ENCODE assay signal across 10 mouse cellular contexts in the genomic region with DNA sequence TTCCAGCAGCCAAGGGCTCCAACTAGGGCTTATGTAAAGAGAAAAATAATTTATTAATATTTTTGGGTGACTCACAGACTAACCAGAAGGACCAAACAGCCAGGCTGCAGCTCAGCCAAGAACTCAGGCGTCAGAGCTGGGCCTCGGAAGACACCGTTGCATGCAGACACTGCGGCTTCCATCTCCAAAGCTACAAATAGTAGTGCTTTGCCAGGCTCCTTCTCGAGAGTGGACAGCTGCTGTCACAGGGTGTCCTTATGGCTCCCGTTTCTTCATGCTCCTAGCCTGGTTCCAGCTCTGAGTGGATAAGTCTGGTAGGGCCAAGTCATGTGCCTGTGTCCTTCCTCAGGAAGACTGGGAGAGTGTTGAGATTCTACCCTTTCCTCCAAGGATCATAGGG.
DNase-seq lines count a peak whose midpoint lies in the region; ATAC-seq and TF ChIP-seq lines count a peak whose summit lies in the region.
"Had no signal": no experiment of that assay in that cellular context is flagged by ENCODE, and none has a peak within 500 bp of the region (broad histone marks: within the 10 kb centered on the region; RNA-seq: fewer than 3 reads in every experiment).

No protein-coding gene starts in this region.

- WGBS in forebrain, postnatal 0 days: 65% methylated on average over 6 of the region's 6 CpGs
- WGBS in forebrain, embryonic 12.5 days: 94% methylated on average over 6 of the region's 6 CpGs
- WGBS in limb, embryonic 10.5 days: 87% methylated on average over 6 of the region's 6 CpGs

- intact Hi-C loops in heart, postnatal 14 days (cut with DNase I): no loop called here
- intact Hi-C loops in left cerebral cortex, postnatal 25 days (cut with DNase I): no loop called here

- peak; percentile 77 for ATAC-seq in forebrain, postnatal 0 days
- no peak for ATAC-seq in forebrain, embryonic 12.5 days (ENCODE audit: low FRiP score)

- TF ChIP-seq CTCF in forebrain, postnatal 0 days (IDR thresholded peaks at IDR 0.05; ENCODE audit: low read depth): no peak

- peak; percentile 43 for DNase-seq in forebrain, postnatal 0 days
- peak; percentile 18 for DNase-seq in urinary bladder, postnatal 25 days (ENCODE audit: low spot score)
- no peak for DNase-seq in urinary bladder, postnatal 4 days (ENCODE audit: low spot score in 2 of 2)
- DNase-seq in heart, postnatal 14 days: peak; percentile 28 to 30
- no peak for DNase-seq in limb, embryonic 10.5 days (ENCODE audit: low spot score)
- no peak for DNase-seq in left cerebral cortex, postnatal 25 days (ENCODE audit: low spot score in 2 of 2)
- DNase-seq in thymus, postnatal 36 days: no peak
- DNase-seq: lung, postnatal 36 days had no signal

- no peak overlapping the region for H3K4me2 ChIP-seq in forebrain, postnatal 0 days (ENCODE audit: low read depth)
- H3K4me2 ChIP-seq in forebrain, embryonic 12.5 days: no peak overlapping the region
- H3K4me2 ChIP-seq: hindbrain, embryonic 15.5 days had no signal

- H3K9me3 ChIP-seq in forebrain, postnatal 0 days (ENCODE audit: low read length): no peaks in the 10 kb centered on the region
- no peaks in the 10 kb centered on the region for H3K9me3 ChIP-seq in forebrain, embryonic 12.5 days
- H3K9me3 ChIP-seq in limb, embryonic 10.5 days (replicated peaks): no peaks in the 10 kb centered on the region
- H3K9me3 ChIP-seq: hindbrain, embryonic 15.5 days had no signal

- no peaks in the 10 kb centered on the region for H3K36me3 ChIP-seq in forebrain, postnatal 0 days (ENCODE audit: insufficient read depth)
- H3K36me3 ChIP-seq in forebrain, embryonic 12.5 days (replicated peaks): no peaks in the 10 kb centered on the region
- no peaks in the 10 kb centered on the region for H3K36me3 ChIP-seq in limb, embryonic 10.5 days
- H3K36me3 ChIP-seq: hindbrain, embryonic 15.5 days had no signal

- no peak overlapping the region for H3K27ac ChIP-seq in forebrain, postnatal 0 days (ENCODE audit: low read depth, low read length)
- H3K27ac ChIP-seq in forebrain, embryonic 12.5 days: no peak overlapping the region
- no peak overlapping the region for H3K27ac ChIP-seq in limb, embryonic 10.5 days
- H3K27ac ChIP-seq: hindbrain, embryonic 15.5 days had no signal

- H3K27me3 ChIP-seq in forebrain, postnatal 0 days (ENCODE audit: insufficient read depth, low read length): no peaks in the 10 kb centered on the region
- H3K27me3 ChIP-seq in forebrain, embryonic 12.5 days: no peaks in the 10 kb centered on the region
- no peaks in the 10 kb centered on the region for H3K27me3 ChIP-seq in limb, embryonic 10.5 days (ENCODE audit: low read depth, poor library complexity, severe bottlenecking)
- H3K27me3 ChIP-seq: hindbrain, embryonic 15.5 days had no signal

- no peak overlapping the region for H3K9ac ChIP-seq in forebrain, postnatal 0 days
- no peak overlapping the region for H3K9ac ChIP-seq in forebrain, embryonic 12.5 days
- H3K9ac ChIP-seq: hindbrain, embryonic 15.5 days had no signal

- H3K4me3 ChIP-seq in forebrain, postnatal 0 days (ENCODE audit: low read depth, low read length): no peak overlapping the region
- H3K4me3 ChIP-seq in forebrain, embryonic 12.5 days (replicated peaks): no peak overlapping the region
- H3K4me3 ChIP-seq in limb, embryonic 10.5 days: no peak overlapping the region
- H3K4me3 ChIP-seq: hindbrain, embryonic 15.5 days had no signal

- H3K4me1 ChIP-seq in forebrain, postnatal 0 days (ENCODE audit: insufficient read depth): peaks cover 9% of the 10 kb centered on the region; the same call in 1 of the 2 replicates
- H3K4me1 ChIP-seq in forebrain, embryonic 12.5 days: peaks cover 15% of the 10 kb centered on the region
- H3K4me1 ChIP-seq in limb, embryonic 10.5 days: peaks cover 10% of the 10 kb centered on the region

Comparison
In these comparisons a context has a peak if more than half of its experiments do, and no peak if none do; other contexts are left out.
1. DNase-seq: peak in forebrain, postnatal 0 days (single experiment), urinary bladder, postnatal 25 days (single experiment) and heart, postnatal 14 days (2 of 2); none in urinary bladder, postnatal 4 days (0 of 2), limb, embryonic 10.5 days (single experiment), left cerebral cortex, postnatal 25 days (0 of 2) and thymus, postnatal 36 days (0 of 2).